Mouse (Mus musculus) liver, postnatal 0 days (tissue): ENCODE measurements around the gene Trpm3.

Experiments used
- CTCF ChIP-seq: sonication (generic); IDR thresholded peaks from 2 replicates; pipeline ENCODE4 v1.5.1; 2016; ENCODE audit warnings: antibody characterized with exemption, low read depth
- EP300 ChIP-seq: IDR thresholded peaks from 2 replicates; pipeline ENCODE4 v1.6.1; 2016; ENCODE audit warnings: antibody characterized with exemption, low read depth, mild to moderate bottlenecking

DNA sequence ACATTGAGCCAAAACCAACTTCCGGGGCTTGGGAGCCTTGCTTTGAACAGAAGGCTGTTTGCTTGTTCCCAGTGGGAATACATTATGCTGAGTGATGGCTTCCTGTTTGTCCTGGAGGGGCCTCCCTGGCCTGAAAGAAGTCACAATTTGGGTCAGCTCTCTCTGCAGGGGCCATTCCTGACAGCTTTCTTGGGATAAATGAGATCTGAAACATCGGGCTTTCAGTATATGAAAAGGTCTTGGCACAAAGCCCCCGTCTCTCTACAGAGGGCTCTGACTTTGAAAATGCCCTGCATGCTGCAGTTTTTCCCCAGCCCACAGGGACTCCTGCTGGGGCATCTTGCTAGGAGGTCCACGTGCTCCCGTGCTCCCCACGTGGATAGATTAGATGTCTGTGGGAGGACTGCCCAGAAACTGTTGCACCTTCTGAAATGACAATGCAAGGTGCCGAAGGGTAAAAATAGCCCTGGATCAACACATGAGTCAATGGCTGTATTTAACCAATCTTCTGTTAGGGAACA, 415.6 kb downstream of the Trpm3 start:
- TF ChIP-seq CTCF (no peak), EP300 (no peak)
